Mouse (Mus musculus): ENCODE results near the gene Ankrd16.

- TF ChIP-seq CTCF (conservative IDR thresholded peaks at IDR 0.05; ENCODE audit: insufficient read depth, insufficient read length, low read depth, low read length) (no peak), POLR2A (IDR thresholded peaks at IDR 0.05; ENCODE audit: low read depth, low read length) (no peak)
Observed at GRCm38 (mm10) chr2:11801299-11801930, 23.7 kb downstream of the Ankrd16 start.

All from kidney, adult 2 months (tissue).